Mouse (Mus musculus): ENCODE measurements around the gene Nr2c2. TPM values are rescaled to one million over a fixed set of nuclear protein-coding genes. Genes with fewer than 3 reads are reported as not detected.

The Nr2c2 gene
- polyA plus RNA-seq, 1 experiment: 19.9 TPM

- Histone ChIP-seq H3K4me1 (ENCODE audit: control insufficient read depth, insufficient read depth, low read length) (no peaks in the 10 kb centered on the region; the same call in 1 of the 2 replicates), H3K4me3 (replicated peaks; ENCODE audit: control insufficient read depth, low read depth, low read length) (no peak overlapping the region), H3K27ac (ENCODE audit: control insufficient read depth, insufficient read depth, low read depth, low read length, poor library complexity) (no peak overlapping the region)
- WGBS: 70% methylated on average over 3 of the region's 3 CpGs
- no peak for TF ChIP-seq POLR2A (IDR thresholded peaks at IDR 0.05; ENCODE audit: borderline replicate concordance, control insufficient read depth, low read depth, low read length)
- no peak for TF ChIP-seq CTCF (IDR thresholded peaks at IDR 0.05; ENCODE audit: control insufficient read depth, insufficient read depth, low read length)
Observed at GRCm38 (mm10) chr6:92132021-92132911, 41.1 kb downstream of the Nr2c2 start.

DNA sequence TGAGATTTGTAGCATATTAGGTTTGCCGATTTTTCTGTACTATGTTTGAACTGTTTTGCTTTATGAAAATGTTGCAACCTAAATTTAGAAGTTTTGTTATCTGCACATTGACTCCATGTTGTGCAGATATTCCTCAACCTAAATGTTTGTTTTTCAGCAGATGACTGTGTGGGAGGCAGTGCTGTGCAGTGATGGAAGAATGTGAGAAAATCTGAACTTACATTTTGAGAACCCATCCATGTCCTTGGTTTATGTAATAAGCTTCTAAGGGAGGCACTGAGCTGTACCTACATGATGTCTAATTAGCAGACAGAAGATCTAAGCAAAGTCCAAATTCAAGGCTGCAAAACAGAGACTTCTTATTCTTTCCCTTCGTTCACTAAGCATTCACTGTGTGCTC lies 42.4 kb downstream of the Nr2c2 start:
- H3K27ac ChIP-seq (ENCODE audit: control insufficient read depth, insufficient read depth, low read depth, low read length, poor library complexity): no peak overlapping the region
- no peak for TF ChIP-seq CTCF (IDR thresholded peaks at IDR 0.05; ENCODE audit: control insufficient read depth, insufficient read depth, low read length)
- no peaks in the 10 kb centered on the region; the same call in 1 of the 2 replicates for H3K4me1 ChIP-seq (ENCODE audit: control insufficient read depth, insufficient read depth, low read length)
- 89% methylated on average over 2 of the region's 2 CpGs for WGBS
- no peak overlapping the region for H3K4me3 ChIP-seq (replicated peaks; ENCODE audit: control insufficient read depth, low read depth, low read length)

DNA sequence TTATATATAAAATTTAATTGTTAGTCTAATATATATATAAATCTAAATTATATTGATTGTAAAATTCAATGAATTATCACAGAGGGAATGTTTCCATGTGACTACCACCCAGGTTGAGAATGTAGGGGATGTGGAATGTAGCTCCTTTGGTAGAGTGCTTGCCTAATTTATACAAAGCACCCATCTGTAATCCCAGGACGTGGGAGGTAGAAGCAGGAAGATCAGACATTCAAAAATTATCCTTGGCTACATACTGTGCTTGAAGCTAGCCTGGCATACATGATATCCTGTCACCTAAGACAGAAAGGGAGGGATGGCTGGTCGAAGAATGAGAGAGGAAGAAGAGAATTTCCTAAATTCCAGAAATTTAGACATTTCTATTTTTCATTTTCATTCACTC lies 45.2 kb downstream of the Nr2c2 start:
- WGBS: 74% methylated on average over 2 of the region's 2 CpGs
- Histone ChIP-seq H3K4me1 (ENCODE audit: control insufficient read depth, insufficient read depth, low read length) (no peaks in the 10 kb centered on the region; the same call in 1 of the 2 replicates), H3K4me3 (replicated peaks; ENCODE audit: control insufficient read depth, low read depth, low read length) (no peak overlapping the region), H3K27ac (ENCODE audit: control insufficient read depth, insufficient read depth, low read depth, low read length, poor library complexity) (no peak overlapping the region)
- no peak for TF ChIP-seq POLR2A (IDR thresholded peaks at IDR 0.05; ENCODE audit: borderline replicate concordance, control insufficient read depth, low read depth, low read length)

GRCm38 (mm10) chr6:92145881-92146280 lies 54.7 kb downstream of the Nr2c2 start:
- no peak overlapping the region for H3K4me3 ChIP-seq (replicated peaks; ENCODE audit: control insufficient read depth, low read depth, low read length)
- TF ChIP-seq CTCF (IDR thresholded peaks at IDR 0.05; ENCODE audit: control insufficient read depth, insufficient read depth, low read length) (no peak), POLR2A (IDR thresholded peaks at IDR 0.05; ENCODE audit: borderline replicate concordance, control insufficient read depth, low read depth, low read length) (no peak)
- no peaks in the 10 kb centered on the region for H3K4me1 ChIP-seq (ENCODE audit: control insufficient read depth, insufficient read depth, low read length)
- WGBS: 93% methylated on average over 4 of the region's 4 CpGs
- H3K27ac ChIP-seq (ENCODE audit: control insufficient read depth, insufficient read depth, low read depth, low read length, poor library complexity): no peak overlapping the region

DNA sequence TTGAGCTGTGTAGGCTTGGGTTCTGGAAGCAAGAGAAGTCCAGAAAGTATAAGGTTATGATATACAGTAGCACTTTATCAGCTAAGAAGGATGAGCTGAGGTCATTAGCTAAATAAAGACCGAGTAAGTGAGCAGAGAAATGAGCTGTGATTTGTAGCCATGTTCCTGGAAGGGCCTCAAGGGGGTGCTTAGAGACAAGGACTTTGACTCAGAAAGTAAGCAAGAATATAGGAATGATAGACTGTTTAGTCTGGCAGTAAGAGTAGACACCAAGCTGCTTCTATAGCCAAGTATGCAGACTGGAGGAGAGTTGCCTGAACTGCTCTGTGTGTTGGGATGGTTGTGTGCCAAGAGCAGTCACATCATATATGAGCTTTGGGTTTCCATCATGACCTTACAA lies 62.6 kb downstream of the Nr2c2 start:
- TF ChIP-seq CTCF (IDR thresholded peaks at IDR 0.05; ENCODE audit: control insufficient read depth, insufficient read depth, low read length): no peak
- no peak for TF ChIP-seq POLR2A (IDR thresholded peaks at IDR 0.05; ENCODE audit: borderline replicate concordance, control insufficient read depth, low read depth, low read length)
- Histone ChIP-seq H3K4me1 (ENCODE audit: control insufficient read depth, insufficient read depth, low read length) (no peaks in the 10 kb centered on the region), H3K4me3 (replicated peaks; ENCODE audit: control insufficient read depth, low read depth, low read length) (no peak overlapping the region), H3K27ac (ENCODE audit: control insufficient read depth, insufficient read depth, low read depth, low read length, poor library complexity) (no peak overlapping the region)
- WGBS: 92% methylated on average over 1 of the region's 1 CpGs

GRCm38 (mm10) chr6:92158801-92159200 lies 67.6 kb downstream of the Nr2c2 start:
- Histone ChIP-seq H3K27ac (ENCODE audit: control insufficient read depth, insufficient read depth, low read depth, low read length, poor library complexity) (no peak overlapping the region), H3K4me3 (replicated peaks; ENCODE audit: control insufficient read depth, low read depth, low read length) (no peak overlapping the region), H3K4me1 (ENCODE audit: control insufficient read depth, insufficient read depth, low read length) (no peaks in the 10 kb centered on the region)
- TF ChIP-seq CTCF (IDR thresholded peaks at IDR 0.05; ENCODE audit: control insufficient read depth, insufficient read depth, low read length) (no peak), POLR2A (IDR thresholded peaks at IDR 0.05; ENCODE audit: borderline replicate concordance, control insufficient read depth, low read depth, low read length) (no peak)
- WGBS: 89% methylated on average over 3 of the region's 3 CpGs

- TF ChIP-seq CTCF (IDR thresholded peaks at IDR 0.05; ENCODE audit: control insufficient read depth, insufficient read depth, low read length) (no peak), POLR2A (IDR thresholded peaks at IDR 0.05; ENCODE audit: borderline replicate concordance, control insufficient read depth, low read depth, low read length) (no peak)
Observed at GRCm38 (mm10) chr6:92162724-92163123, 71.5 kb downstream of the Nr2c2 start.

GRCm38 (mm10) chr6:92176450-92176849 lies 85.3 kb downstream of the Nr2c2 start:
- no peaks in the 10 kb centered on the region for H3K4me1 ChIP-seq (ENCODE audit: control insufficient read depth, insufficient read depth, low read length)

More at GRCm38 (mm10) chr6:92162724-92163123, 71.5 kb downstream of the Nr2c2 start:
- no peak overlapping the region for H3K27ac ChIP-seq (ENCODE audit: control insufficient read depth, insufficient read depth, low read depth, low read length, poor library complexity)
- H3K4me1 ChIP-seq (ENCODE audit: control insufficient read depth, insufficient read depth, low read length): no peaks in the 10 kb centered on the region
- 67% methylated on average over 1 of the region's 1 CpGs for WGBS
- H3K4me3 ChIP-seq (replicated peaks; ENCODE audit: control insufficient read depth, low read depth, low read length): no peak overlapping the region

More at GRCm38 (mm10) chr6:92176450-92176849, 85.3 kb downstream of the Nr2c2 start:
- H3K27ac ChIP-seq (ENCODE audit: control insufficient read depth, insufficient read depth, low read depth, low read length, poor library complexity): no peak overlapping the region
- no peak overlapping the region for H3K4me3 ChIP-seq (replicated peaks; ENCODE audit: control insufficient read depth, low read depth, low read length)
- no peak for TF ChIP-seq CTCF (IDR thresholded peaks at IDR 0.05; ENCODE audit: control insufficient read depth, insufficient read depth, low read length)
- TF ChIP-seq POLR2A (IDR thresholded peaks at IDR 0.05; ENCODE audit: borderline replicate concordance, control insufficient read depth, low read depth, low read length): no peak
- 70% methylated on average over 1 of the region's 1 CpGs for WGBS

All from bone marrow, adult 2 months (tissue).